Mouse (Mus musculus) 3T3-L1 (cell line): ENCODE measurements at regions not wholly inside any gene's neighbourhood (a gene's known extent, or its start where the extent isn't known, plus 50 kb on each side); places are given as distances from the start of the nearest gene placed in this dataset.

ENCODE experiments used
- DNase-seq: peaks from one replicate; pipeline ENCODE4 v3.0.0-alpha.2; 2015; ENCODE audit warnings: low read depth, low spot score

- no peak for DNase-seq
Observed at GRCm38 (mm10) chr2:9592531-9592930, 288.5 kb upstream of the 4930412O13Rik start.

GRCm38 (mm10) chr2:9593931-9594330 lies 287.1 kb upstream of the 4930412O13Rik start:
- DNase-seq = peak; percentile 35

GRCm38 (mm10) chr2:9595236-9595850 lies 285.7 kb upstream of the 4930412O13Rik start:
- DNase-seq = no peak

- DNase-seq = no peak
Observed at GRCm38 (mm10) chr2:9596135-9596534, 284.9 kb upstream of the 4930412O13Rik start.

- DNase-seq = no peak
Observed at GRCm38 (mm10) chr2:9604984-9605383, 276.1 kb upstream of the 4930412O13Rik start.

- DNase-seq = no peak
Observed at GRCm38 (mm10) chr2:9607547-9607946, 273.5 kb upstream of the 4930412O13Rik start.

GRCm38 (mm10) chr2:9614415-9614814 lies 266.6 kb upstream of the 4930412O13Rik start:
- no peak for DNase-seq

GRCm38 (mm10) chr2:9616292-9616691 lies 264.8 kb upstream of the 4930412O13Rik start:
- no peak for DNase-seq

GRCm38 (mm10) chr2:9620303-9621244 lies 260.5 kb upstream of the 4930412O13Rik start:
- peak; percentile 69 for DNase-seq

- DNase-seq = no peak
Observed at GRCm38 (mm10) chr2:9623702-9624101, 257.4 kb upstream of the 4930412O13Rik start.

GRCm38 (mm10) chr2:9628026-9628425 lies 253.0 kb upstream of the 4930412O13Rik start:
- no peak for DNase-seq

- DNase-seq = no peak
Observed at GRCm38 (mm10) chr2:9632719-9633446, 248.2 kb upstream of the 4930412O13Rik start.

- no peak for DNase-seq
Observed at GRCm38 (mm10) chr2:9639262-9639661, 241.8 kb upstream of the 4930412O13Rik start.

- DNase-seq = no peak
Observed at GRCm38 (mm10) chr2:9641629-9642028, 239.4 kb upstream of the 4930412O13Rik start.

- no peak for DNase-seq
Observed at GRCm38 (mm10) chr2:9642411-9642810, 238.6 kb upstream of the 4930412O13Rik start.

GRCm38 (mm10) chr2:9646466-9646865 lies 234.6 kb upstream of the 4930412O13Rik start:
- no peak for DNase-seq

GRCm38 (mm10) chr2:9646963-9647362 lies 234.1 kb upstream of the 4930412O13Rik start:
- no peak for DNase-seq

- DNase-seq = no peak
Observed at GRCm38 (mm10) chr2:9650082-9650481, 231.0 kb upstream of the 4930412O13Rik start.

- DNase-seq = no peak
Observed at GRCm38 (mm10) chr2:9658880-9659279, 222.2 kb upstream of the 4930412O13Rik start.

GRCm38 (mm10) chr2:9669621-9670020 lies 211.4 kb upstream of the 4930412O13Rik start:
- DNase-seq = no peak

- DNase-seq = no peak
Observed at GRCm38 (mm10) chr2:9681691-9682152, 199.3 kb upstream of the 4930412O13Rik start.

- DNase-seq = peak; percentile 8
Observed at GRCm38 (mm10) chr2:9683673-9684210, 197.3 kb upstream of the 4930412O13Rik start.
